Mouse (Mus musculus): ENCODE measurements at regions not wholly inside any gene's neighbourhood (a gene's known extent, or its start where the extent isn't known, plus 50 kb on each side); places are given as distances from the start of the nearest gene placed in this dataset.

DNA sequence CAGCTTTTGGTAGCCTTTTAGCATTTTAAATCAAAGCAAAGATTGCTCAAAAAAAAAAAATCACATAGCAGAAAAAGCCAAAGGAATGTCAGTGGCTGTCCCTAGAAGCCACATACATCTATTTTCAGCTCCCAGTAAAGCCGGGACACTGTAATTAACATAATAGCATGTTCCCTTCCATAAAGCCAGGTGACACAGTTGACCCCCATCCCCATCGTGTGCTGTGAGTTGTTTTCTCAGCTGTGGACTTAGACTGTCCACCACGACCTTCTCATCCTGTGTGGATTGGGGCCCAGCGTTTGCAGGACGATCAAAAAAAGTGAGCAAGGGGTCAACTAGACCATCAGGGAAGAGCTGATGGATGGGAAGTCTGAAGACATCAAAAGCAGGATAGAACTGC, 78.9 kb upstream of the Ctnnb1 start:
- WGBS: 47% methylated on average over 5 of the region's 5 CpGs
- H3K27ac ChIP-seq (ENCODE audit: low read length): no peak overlapping the region
- no peak for ATAC-seq (ENCODE audit: low read depth)

DNA sequence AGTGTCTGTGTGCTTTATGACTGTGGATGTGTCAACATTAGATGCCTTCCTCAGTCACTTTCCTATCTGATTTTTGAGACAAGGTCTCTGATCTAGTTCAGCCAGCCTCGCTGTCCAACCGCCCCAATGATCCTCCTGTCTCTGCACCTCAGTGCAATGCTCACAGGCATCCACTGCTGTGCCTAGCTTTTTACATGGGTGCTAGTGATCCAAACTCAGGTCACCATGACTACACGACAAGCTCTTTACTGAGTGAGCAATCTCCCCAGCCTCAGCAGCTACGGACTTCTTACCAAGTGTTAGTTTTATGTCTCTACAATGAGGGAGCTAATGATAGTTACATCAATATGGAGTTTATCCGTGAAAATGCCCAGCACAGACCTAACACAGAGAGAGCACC, 77.1 kb upstream of the Ctnnb1 start:
- Histone ChIP-seq H3K4me1 (replicated peaks; ENCODE audit: control insufficient read depth, insufficient read depth, low read length) (peaks cover 10% of the 10 kb centered on the region; the same call in 1 of the 2 replicates), H3K27me3 (ENCODE audit: control insufficient read depth, insufficient read depth, low read depth, low read length) (no peaks in the 10 kb centered on the region), H3K9ac (ENCODE audit: low read length) (no peak overlapping the region), H3K9me3 (ENCODE audit: control insufficient read depth, low read length) (no peaks in the 10 kb centered on the region), H3K4me2 (ENCODE audit: low read depth, low read length) (no peak overlapping the region), H3K27ac (ENCODE audit: low read length) (no peak overlapping the region), H3K4me3 (ENCODE audit: low read length) (no peak overlapping the region), H3K36me3 (ENCODE audit: control insufficient read depth, insufficient read depth, low read length) (no peaks in the 10 kb centered on the region)
- 75% methylated on average over 5 of the region's 5 CpGs for WGBS
- ATAC-seq (ENCODE audit: low read depth): no peak

More for the DNA sequence above, 78.9 kb upstream of the Ctnnb1 start:
- Histone ChIP-seq H3K9ac (ENCODE audit: low read length) (no peak overlapping the region), H3K4me3 (ENCODE audit: low read length) (no peak overlapping the region), H3K9me3 (ENCODE audit: control insufficient read depth, low read length) (no peaks in the 10 kb centered on the region), H3K4me2 (ENCODE audit: low read depth, low read length) (no peak overlapping the region), H3K36me3 (ENCODE audit: control insufficient read depth, insufficient read depth, low read length) (no peaks in the 10 kb centered on the region), H3K4me1 (replicated peaks; ENCODE audit: control insufficient read depth, insufficient read depth, low read length) (peaks cover 6% of the 10 kb centered on the region; the same call in 1 of the 2 replicates), H3K27me3 (ENCODE audit: control insufficient read depth, insufficient read depth, low read depth, low read length) (no peaks in the 10 kb centered on the region)

DNA sequence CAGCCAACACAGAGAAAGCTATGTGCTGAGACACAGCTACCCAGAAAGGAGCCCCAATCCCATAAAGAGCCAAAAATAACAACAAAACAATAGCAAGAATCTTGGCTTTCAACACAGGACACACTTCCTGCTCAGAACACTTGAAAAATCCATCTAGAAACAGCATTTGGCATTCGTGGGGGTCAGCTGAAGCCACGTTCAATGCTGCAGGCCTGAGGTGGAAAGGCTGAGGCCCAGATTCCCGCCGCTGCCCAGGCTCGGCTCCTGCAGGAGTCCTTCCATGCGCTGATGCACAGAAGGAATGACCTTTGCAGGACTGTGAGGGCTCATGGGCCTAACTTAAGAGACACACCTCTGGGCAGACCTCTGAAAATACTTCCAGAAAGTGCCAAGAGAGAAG, 76.4 kb upstream of the Ctnnb1 start:
- Histone ChIP-seq H3K27ac (ENCODE audit: low read length) (peak overlapping the region; percentile 14; the same call in 1 of the 2 replicates), H3K9ac (ENCODE audit: low read length) (no peak overlapping the region), H3K4me3 (ENCODE audit: low read length) (no peak overlapping the region), H3K4me1 (replicated peaks; ENCODE audit: control insufficient read depth, insufficient read depth, low read length) (peaks cover 10% of the 10 kb centered on the region; the same call in 1 of the 2 replicates), H3K4me2 (ENCODE audit: low read depth, low read length) (no peak overlapping the region), H3K9me3 (ENCODE audit: control insufficient read depth, low read length) (no peaks in the 10 kb centered on the region), H3K36me3 (ENCODE audit: control insufficient read depth, insufficient read depth, low read length) (no peaks in the 10 kb centered on the region), H3K27me3 (ENCODE audit: control insufficient read depth, insufficient read depth, low read depth, low read length) (no peaks in the 10 kb centered on the region)
- ATAC-seq (ENCODE audit: low read depth): peak; percentile 26
- WGBS: 51% methylated on average over 6 of the region's 6 CpGs

DNA sequence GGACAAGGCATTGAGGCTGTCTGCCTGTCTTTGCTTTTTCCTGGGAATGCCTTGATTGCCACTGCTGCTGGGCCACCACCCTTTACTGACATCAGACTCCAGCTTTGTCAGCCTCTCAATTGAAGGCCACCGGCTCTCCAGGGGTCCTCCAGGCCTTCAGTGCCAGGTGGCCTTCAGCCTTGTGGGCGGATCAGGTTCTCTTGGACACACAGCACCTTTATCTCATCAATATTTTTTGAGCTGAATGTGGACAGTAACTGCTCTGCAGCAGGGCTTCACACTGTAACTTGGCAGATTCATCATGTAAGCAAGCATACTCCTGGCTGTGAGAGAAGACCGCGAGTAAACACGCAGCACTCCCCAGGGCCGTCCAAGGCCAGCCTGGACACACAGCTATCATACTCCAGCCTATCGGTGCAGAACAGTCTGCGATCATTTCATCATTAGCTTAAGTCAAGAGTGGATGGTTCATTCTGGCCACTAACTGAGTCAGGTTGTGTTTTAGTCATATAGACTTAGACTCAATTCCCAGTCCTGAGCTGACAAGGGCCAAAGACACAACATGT, 75.9 kb upstream of the Ctnnb1 start:
- no peak overlapping the region for H3K4me2 ChIP-seq (ENCODE audit: low read depth, low read length)
- ATAC-seq (ENCODE audit: low read depth): no peak
- H3K27ac ChIP-seq (ENCODE audit: low read length): peak overlapping the region; percentile 14; the same call in 1 of the 2 replicates
- 0 out of 2 replicates have a peak overlapping the region, but pooled peaks have one; percentile 6 for H3K9ac ChIP-seq (ENCODE audit: low read length)
- H3K4me1 ChIP-seq (replicated peaks; ENCODE audit: control insufficient read depth, insufficient read depth, low read length): peaks cover 10% of the 10 kb centered on the region; the same call in 1 of the 2 replicates
- no peaks in the 10 kb centered on the region for H3K27me3 ChIP-seq (ENCODE audit: control insufficient read depth, insufficient read depth, low read depth, low read length)
- WGBS: 81% methylated on average over 8 of the region's 8 CpGs
- no peak overlapping the region for H3K4me3 ChIP-seq (ENCODE audit: low read length)
- H3K9me3 ChIP-seq (ENCODE audit: control insufficient read depth, low read length): no peaks in the 10 kb centered on the region
- H3K36me3 ChIP-seq (ENCODE audit: control insufficient read depth, insufficient read depth, low read length): no peaks in the 10 kb centered on the region

DNA sequence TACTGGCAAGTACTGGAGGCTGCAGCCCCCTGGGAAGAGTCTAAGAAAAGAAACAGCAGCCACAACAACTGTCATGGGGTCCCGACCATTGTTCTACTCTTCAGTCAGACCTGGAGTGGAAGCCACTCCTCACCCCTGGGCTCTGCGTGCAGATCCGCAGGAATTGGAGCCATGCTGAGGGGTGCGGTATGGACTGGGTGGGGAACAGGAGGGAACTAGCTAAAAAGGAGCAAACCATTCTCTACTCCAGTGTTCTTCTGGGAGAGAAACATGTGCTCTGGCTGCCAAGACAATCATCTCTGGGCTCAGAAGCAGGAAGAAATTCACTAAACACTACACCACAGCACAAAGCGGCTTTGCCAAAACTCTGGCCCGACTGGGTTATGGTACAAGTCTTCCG, 74.7 kb upstream of the Ctnnb1 start:
- H3K27me3 ChIP-seq (ENCODE audit: control insufficient read depth, insufficient read depth, low read depth, low read length): no peaks in the 10 kb centered on the region
- no peaks in the 10 kb centered on the region for H3K36me3 ChIP-seq (ENCODE audit: control insufficient read depth, insufficient read depth, low read length)
- H3K9ac ChIP-seq (ENCODE audit: low read length): no peak overlapping the region
- no peak overlapping the region for H3K4me3 ChIP-seq (ENCODE audit: low read length)
- WGBS: 79% methylated on average over 7 of the region's 7 CpGs
- no peak for ATAC-seq (ENCODE audit: low read depth)
- H3K4me1 ChIP-seq (replicated peaks; ENCODE audit: control insufficient read depth, insufficient read depth, low read length): peaks cover 10% of the 10 kb centered on the region; the same call in 1 of the 2 replicates
- no peak overlapping the region for H3K4me2 ChIP-seq (ENCODE audit: low read depth, low read length)
- no peak overlapping the region for H3K27ac ChIP-seq (ENCODE audit: low read length)
- no peaks in the 10 kb centered on the region for H3K9me3 ChIP-seq (ENCODE audit: control insufficient read depth, low read length)

DNA sequence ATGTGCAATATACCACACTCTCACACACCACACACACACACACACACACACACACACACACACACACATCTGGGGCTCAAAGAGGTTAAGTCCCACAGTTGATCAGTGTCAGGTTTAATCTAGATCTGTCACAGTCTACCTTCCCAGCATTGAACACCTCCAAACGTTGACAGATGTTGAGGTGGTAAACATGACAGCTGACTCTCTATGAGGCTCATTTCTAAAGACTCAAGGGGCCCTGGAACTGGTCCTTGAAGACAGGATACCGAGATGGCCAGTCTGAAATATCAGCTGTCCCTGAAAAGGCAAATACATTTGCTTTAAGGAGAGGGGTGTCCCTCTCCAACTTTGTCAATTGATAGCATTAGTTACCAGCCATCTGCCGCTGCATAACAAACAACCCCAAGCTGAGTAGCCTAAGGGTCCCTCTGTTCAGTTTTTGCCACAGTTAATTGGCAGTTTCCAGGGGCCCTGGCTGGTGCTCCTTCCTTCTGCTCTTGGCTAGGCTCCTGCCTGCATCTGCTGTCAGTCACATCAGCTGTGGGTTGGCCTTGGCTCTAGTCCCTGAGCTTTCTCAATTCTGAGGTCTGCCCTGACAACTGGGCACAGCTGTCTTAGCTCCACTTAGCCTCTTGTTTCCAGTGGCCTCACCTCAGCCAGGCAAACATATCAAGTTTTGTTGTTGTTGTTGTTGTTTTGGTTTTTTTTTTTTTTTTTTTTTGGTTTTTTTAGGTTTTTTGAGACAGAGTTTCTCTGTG, 73.5 kb upstream of the Ctnnb1 start:
- no peaks in the 10 kb centered on the region for H3K36me3 ChIP-seq (ENCODE audit: control insufficient read depth, insufficient read depth, low read length)
- no peak overlapping the region for H3K27ac ChIP-seq (ENCODE audit: low read length)
- no peak overlapping the region for H3K4me2 ChIP-seq (ENCODE audit: low read depth, low read length)
- peak; percentile 80 for ATAC-seq (ENCODE audit: low read depth)
- peaks cover 10% of the 10 kb centered on the region; the same call in 1 of the 2 replicates for H3K4me1 ChIP-seq (replicated peaks; ENCODE audit: control insufficient read depth, insufficient read depth, low read length)
- no peaks in the 10 kb centered on the region for H3K9me3 ChIP-seq (ENCODE audit: control insufficient read depth, low read length)
- 41% methylated on average over 3 of the region's 3 CpGs for WGBS
- no peak overlapping the region for H3K4me3 ChIP-seq (ENCODE audit: low read length)
- no peaks in the 10 kb centered on the region for H3K27me3 ChIP-seq (ENCODE audit: control insufficient read depth, insufficient read depth, low read depth, low read length)
- H3K9ac ChIP-seq (ENCODE audit: low read length): no peak overlapping the region

DNA sequence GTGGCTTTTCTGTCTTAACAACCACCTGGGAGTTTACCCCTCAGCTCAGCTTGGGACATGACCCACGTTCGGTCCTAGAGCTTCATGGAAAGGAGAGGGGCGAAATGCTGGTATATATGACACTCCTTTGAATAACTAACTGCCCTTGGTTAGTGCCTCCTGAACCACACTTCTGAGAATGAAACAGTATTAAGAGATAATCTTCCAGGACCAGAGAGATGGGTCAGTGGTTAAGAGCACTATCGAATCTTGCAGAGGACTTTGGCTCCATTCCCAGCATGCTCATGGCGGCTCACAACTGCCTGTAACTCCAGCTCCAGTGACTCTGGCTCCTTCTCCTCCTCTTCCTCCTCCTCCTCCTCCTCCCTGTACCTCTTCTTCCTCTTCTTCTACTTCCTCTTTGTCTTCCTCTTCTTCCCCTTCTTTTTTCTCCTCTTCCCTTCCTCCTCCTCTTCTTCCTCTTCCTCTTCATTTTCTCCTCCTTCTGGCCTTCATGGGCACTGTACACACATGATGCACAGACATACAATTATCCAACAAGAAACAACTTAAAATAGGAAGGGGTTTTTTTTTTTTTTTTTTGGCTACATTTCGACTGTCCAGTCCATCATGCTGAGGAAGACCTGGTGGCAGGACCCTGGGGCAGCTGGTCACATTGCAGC, 71.0 kb upstream of the Ctnnb1 start:
- H3K36me3 ChIP-seq (ENCODE audit: control insufficient read depth, insufficient read depth, low read length): no peaks in the 10 kb centered on the region
- no peaks in the 10 kb centered on the region for H3K9me3 ChIP-seq (ENCODE audit: control insufficient read depth, low read length)
- H3K4me3 ChIP-seq (ENCODE audit: low read length): no peak overlapping the region
- no peak overlapping the region for H3K9ac ChIP-seq (ENCODE audit: low read length)
- peaks cover 5% of the 10 kb centered on the region; the same call in 1 of the 2 replicates for H3K4me1 ChIP-seq (replicated peaks; ENCODE audit: control insufficient read depth, insufficient read depth, low read length)
- no peak for ATAC-seq (ENCODE audit: low read depth)
- no peak overlapping the region for H3K27ac ChIP-seq (ENCODE audit: low read length)
- WGBS: 81% methylated on average over 6 of the region's 6 CpGs
- no peaks in the 10 kb centered on the region for H3K27me3 ChIP-seq (ENCODE audit: control insufficient read depth, insufficient read depth, low read depth, low read length)
- no peak overlapping the region for H3K4me2 ChIP-seq (ENCODE audit: low read depth, low read length)

DNA sequence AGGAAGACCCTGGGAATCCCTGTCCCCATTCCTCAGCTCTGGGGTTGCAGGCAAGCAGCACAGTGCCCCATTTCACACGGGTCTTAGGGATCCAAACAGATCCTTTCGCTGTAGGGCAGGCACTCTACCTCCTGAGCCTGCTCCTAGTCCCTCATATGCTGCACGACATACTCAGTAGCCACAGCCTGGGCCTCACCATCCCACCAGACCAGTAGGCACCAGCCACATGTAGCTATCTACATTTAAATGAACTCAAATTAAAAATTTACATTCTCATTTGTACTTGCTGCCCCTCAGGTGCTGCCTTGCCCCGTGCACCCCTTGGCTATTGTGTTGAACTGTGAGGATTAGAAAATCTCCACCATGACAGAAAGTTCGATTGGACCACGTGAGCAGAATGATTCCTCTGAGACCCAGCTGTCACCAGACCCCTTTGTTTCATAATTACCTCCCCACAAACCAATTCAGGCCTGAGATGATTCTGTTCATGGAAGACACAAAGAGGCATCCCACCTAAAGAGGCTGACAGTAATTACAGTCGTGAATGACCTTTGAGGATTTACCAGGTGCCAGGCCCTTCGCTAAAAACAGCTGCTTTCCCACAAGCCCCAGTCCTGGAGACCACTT, 67.9 kb upstream of the Ctnnb1 start:
- no peak overlapping the region for H3K27ac ChIP-seq (ENCODE audit: low read length)
- no peak overlapping the region for H3K4me2 ChIP-seq (ENCODE audit: low read depth, low read length)
- no peaks in the 10 kb centered on the region for H3K36me3 ChIP-seq (ENCODE audit: control insufficient read depth, insufficient read depth, low read length)
- 71% methylated on average over 8 of the region's 8 CpGs for WGBS
- no peak overlapping the region for H3K4me3 ChIP-seq (ENCODE audit: low read length)
- H3K4me1 ChIP-seq (replicated peaks; ENCODE audit: control insufficient read depth, insufficient read depth, low read length): peaks cover 7% of the 10 kb centered on the region
- no peaks in the 10 kb centered on the region for H3K27me3 ChIP-seq (ENCODE audit: control insufficient read depth, insufficient read depth, low read depth, low read length)
- no peak overlapping the region for H3K9ac ChIP-seq (ENCODE audit: low read length)
- no peak for ATAC-seq (ENCODE audit: low read depth)
- H3K9me3 ChIP-seq (ENCODE audit: control insufficient read depth, low read length): no peaks in the 10 kb centered on the region

DNA sequence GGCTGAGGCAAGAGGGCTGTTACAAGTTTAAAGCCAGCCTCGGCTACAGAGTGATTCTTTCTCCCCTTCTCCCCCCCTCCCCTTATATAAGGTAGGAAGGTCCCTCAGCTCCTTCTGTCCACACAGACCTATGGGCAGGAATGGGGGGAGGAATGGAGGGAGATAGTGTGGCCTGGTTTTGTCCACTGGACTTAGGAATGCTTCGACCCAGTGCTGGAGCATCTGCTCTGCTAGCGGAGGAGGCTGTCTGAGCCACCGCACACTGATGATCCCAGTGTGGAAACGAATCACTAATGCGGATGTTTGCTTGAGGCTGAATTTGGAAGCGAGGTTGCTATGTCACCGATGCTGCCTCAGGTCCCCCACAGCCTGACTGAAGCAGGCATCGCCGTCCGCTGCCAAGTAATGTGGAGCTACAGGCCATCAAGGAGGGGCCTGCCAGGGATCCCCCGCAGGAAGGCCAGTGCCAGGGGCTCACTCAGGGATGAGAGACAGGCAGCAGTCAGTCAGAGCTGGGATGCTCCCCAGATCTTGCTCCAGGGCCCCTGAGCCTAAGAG, 67.1 kb upstream of the Ctnnb1 start:
- Histone ChIP-seq H3K4me3 (ENCODE audit: low read length) (no peak overlapping the region), H3K4me2 (ENCODE audit: low read depth, low read length) (no peak overlapping the region), H3K27ac (ENCODE audit: low read length) (no peak overlapping the region), H3K27me3 (ENCODE audit: control insufficient read depth, insufficient read depth, low read depth, low read length) (no peaks in the 10 kb centered on the region), H3K9ac (ENCODE audit: low read length) (no peak overlapping the region), H3K36me3 (ENCODE audit: control insufficient read depth, insufficient read depth, low read length) (no peaks in the 10 kb centered on the region), H3K9me3 (ENCODE audit: control insufficient read depth, low read length) (no peaks in the 10 kb centered on the region), H3K4me1 (replicated peaks; ENCODE audit: control insufficient read depth, insufficient read depth, low read length) (peaks cover 15% of the 10 kb centered on the region)
- 70% methylated on average over 12 of the region's 12 CpGs for WGBS
- no peak for ATAC-seq (ENCODE audit: low read depth)
